Mouse (Mus musculus) spleen, adult 2 months (tissue): ENCODE measurements around the gene Elovl5. TPM values are rescaled to one million over a fixed set of nuclear protein-coding genes. Genes with fewer than 3 reads are reported as not detected.

Experiments
- DNase-seq, 2 experiments: peaks; one replicate each; pipeline versions ENCODE4 v3.0.0 to v3.0.0-alpha.2; 2012 to 2021; ENCODE audit warnings: low spot score in 2 of 2, low read depth in 1 of 2
- H3K27ac ChIP-seq: fragments of 200-500 bp; 2 replicates; pipeline ENCODE4 v1.5.1; 2012; ENCODE audit warnings: low read length, inconsistent platforms; ENCODE audit not compliant: insufficient read depth
- H3K27me3 ChIP-seq: fragments of 200-500 bp; 2 replicates; pipeline ENCODE4 v1.6.1; 2012; ENCODE audit warnings: mild to moderate bottlenecking, moderate library complexity, low read length, inconsistent platforms; ENCODE audit not compliant: control insufficient read depth, insufficient read depth
- H3K36me3 ChIP-seq: fragments of 200-500 bp; 2 replicates; pipeline ENCODE4 v1.6.1; 2012; ENCODE audit warnings: mild to moderate bottlenecking, low read length, inconsistent platforms; ENCODE audit not compliant: control insufficient read depth, insufficient read depth
- H3K4me1 ChIP-seq: fragments of 200-500 bp; 2 replicates; pipeline ENCODE4 v1.6.1; 2011; ENCODE audit warnings: inconsistent platforms; ENCODE audit not compliant: control insufficient read depth, insufficient read depth, insufficient read length
- H3K4me3 ChIP-seq: fragments of 200-500 bp; 2 replicates; pipeline ENCODE4 v1.5.1; 2011; ENCODE audit warnings: mild to moderate bottlenecking, inconsistent platforms; ENCODE audit not compliant: insufficient read depth, insufficient read length; ENCODE audit errors: extremely low read depth
- CTCF ChIP-seq: fragments of 200-500 bp; IDR thresholded peaks from 2 replicates; pipeline ENCODE4 v1.5.1; 2011; ENCODE audit warnings: mild to moderate bottlenecking, inconsistent platforms; ENCODE audit not compliant: insufficient read depth, insufficient read length, insufficient replicate concordance; ENCODE audit errors: extremely low read depth
- POLR2A ChIP-seq: fragments of 200-500 bp; IDR thresholded peaks from 2 replicates; pipeline ENCODE4 v1.6.1; 2011; ENCODE audit warnings: low read depth, low read length, inconsistent platforms
- WGBS: fragments of 180-500 bp; shearing (Covaris S2); methylation state at CpG from one replicate; pipeline ENCODE4 v1.1.7; 2018; 5-methylcytosine and 5-hydroxymethylcytosine counted together
- polyA plus RNA-seq: library from polyadenylated mRNA; depleted of rRNA; stranded (reverse); fragments of >200 nt; gene quantifications from 2 replicates; pipeline ENCODE4 v1.2.3, GENCODE M21; 2012

Elovl5 gene
- polyA plus RNA-seq, 1 experiment = 32.4 TPM

DNA sequence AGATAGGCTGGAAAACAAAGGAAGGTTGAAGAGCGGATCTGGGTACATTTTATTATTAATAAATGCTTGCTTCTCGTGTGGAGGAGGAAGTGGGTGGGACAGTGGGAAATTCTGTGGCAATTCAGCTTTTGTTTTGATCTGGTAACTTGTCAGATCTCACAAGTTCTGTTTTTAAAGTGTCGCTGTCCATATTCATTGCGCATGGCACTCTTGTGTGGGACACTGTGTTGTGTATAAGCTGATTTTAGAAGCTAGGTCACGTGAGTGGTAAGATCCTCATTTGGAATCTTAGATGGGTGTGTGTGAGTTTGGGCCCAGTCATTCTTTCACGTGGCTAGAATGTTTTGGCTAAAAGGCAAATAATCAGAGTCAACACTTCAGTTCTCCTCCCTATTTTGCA is 44.2 kb downstream of the Elovl5 start:
- no peak overlapping the region for H3K4me3 ChIP-seq
- H3K27me3 ChIP-seq = no peaks in the 10 kb centered on the region
- H3K27ac ChIP-seq = no peak overlapping the region
- H3K4me1 ChIP-seq = no peaks in the 10 kb centered on the region; the same call in 1 of the 2 replicates
- peaks cover 10% of the 10 kb centered on the region for H3K36me3 ChIP-seq
- 57% methylated on average over 6 of the region's 6 CpGs for WGBS
- DNase-seq = no peak
- TF ChIP-seq POLR2A = no peak
- no peak for TF ChIP-seq CTCF

DNA sequence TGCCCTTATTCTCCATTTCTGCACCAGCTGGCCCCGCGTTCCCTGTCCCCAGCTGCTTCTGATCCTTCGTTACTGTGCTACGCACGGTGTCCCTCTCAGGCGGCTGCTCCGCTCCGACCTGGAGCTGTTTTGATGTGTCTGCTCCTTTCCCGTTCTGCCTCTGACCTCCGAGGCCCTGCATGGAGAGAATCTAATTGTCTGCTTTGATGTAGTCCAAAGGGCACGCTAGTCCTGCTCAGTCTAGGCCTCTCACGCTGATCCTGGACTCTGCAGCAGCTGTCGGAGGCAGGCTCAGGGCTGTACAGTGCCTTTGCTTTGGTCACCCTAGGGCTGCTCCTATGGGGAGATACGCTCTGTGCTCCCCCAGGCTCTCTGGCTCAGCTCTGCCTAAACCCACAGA is 46.9 kb downstream of the Elovl5 start:
- no peak for DNase-seq
- 98% methylated on average over 14 of the region's 14 CpGs for WGBS

DNA sequence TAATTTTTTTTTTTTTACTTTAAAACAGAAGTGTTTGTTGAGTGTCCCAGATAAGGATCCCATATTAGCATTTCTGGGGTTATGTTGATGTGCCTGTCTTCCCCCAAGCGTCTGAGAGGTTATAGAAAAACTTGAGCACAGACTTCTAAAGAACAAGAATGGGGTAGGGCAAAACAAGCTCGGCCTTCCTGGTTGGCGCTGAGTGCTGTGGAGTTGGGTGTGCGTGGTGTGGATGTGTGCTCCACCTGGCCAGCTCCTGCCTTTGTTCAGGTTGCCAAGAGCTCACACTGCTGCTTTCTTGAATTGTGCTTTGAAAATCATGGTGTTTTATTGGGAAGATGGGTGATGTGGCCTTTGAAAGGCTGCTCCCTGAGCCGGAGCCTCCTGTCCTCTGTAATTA is 48.1 kb downstream of the Elovl5 start:
- TF ChIP-seq CTCF (no peak), POLR2A (no peak)
- H3K27me3 ChIP-seq = no peaks in the 10 kb centered on the region
- H3K4me1 ChIP-seq = no peaks in the 10 kb centered on the region; the same call in 1 of the 2 replicates
- H3K4me3 ChIP-seq = no peak overlapping the region
- peaks cover 6% of the 10 kb centered on the region for H3K36me3 ChIP-seq
- WGBS = 78% methylated on average over 5 of the region's 5 CpGs
- no peak overlapping the region for H3K27ac ChIP-seq
- no peak for DNase-seq

More for the DNA sequence above, 46.9 kb downstream of the Elovl5 start:
- no peaks in the 10 kb centered on the region; the same call in 1 of the 2 replicates for H3K4me1 ChIP-seq
- H3K36me3 ChIP-seq = peaks cover 6% of the 10 kb centered on the region
- H3K27me3 ChIP-seq = no peaks in the 10 kb centered on the region
- no peak overlapping the region for H3K27ac ChIP-seq
- no peak overlapping the region for H3K4me3 ChIP-seq
- no peak for TF ChIP-seq CTCF
- TF ChIP-seq POLR2A = no peak

DNA sequence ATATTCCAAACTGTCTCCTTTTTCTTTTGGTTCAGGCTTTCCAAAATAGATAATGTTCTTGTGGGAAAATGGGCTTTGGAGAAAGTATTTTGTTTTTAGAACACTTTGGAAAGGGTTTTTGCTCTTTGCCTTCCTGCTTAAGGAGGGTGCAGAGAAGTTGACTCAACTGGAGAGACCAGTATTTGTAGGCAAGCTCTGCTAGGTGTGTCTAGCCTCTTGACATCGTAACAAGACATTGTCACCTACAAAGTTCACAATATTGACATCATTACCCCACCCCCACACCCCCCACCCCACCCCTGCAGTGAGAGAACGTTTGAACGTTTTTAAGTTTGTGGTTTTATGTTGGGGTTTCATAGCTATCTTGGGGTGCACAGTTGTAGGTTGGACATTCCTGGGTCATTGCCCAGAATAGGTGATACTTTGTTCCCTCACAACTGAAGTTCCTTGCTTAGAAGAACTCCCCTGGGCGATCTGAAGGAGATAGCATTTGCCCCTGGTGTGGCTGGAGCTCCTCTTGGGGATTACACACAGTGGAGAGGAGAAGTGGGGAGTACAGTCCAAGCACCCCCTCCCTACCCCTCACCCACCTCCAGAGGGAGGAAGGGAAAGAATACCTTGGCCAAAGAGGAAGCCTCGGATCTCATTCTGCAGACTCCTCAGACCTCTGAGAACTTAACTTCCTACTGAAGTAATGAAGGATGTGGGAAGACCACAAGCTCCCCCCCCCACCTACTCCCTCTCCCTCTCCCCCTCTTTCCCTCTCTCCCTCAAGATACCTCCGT is 48.8 kb downstream of the Elovl5 start:
- WGBS = 32% methylated on average over 6 of the region's 6 CpGs
- no peaks in the 10 kb centered on the region for H3K27me3 ChIP-seq
- H3K4me1 ChIP-seq = no peaks in the 10 kb centered on the region; the same call in 1 of the 2 replicates
- H3K27ac ChIP-seq = no peak overlapping the region
- TF ChIP-seq CTCF (no peak), POLR2A (no peak)
- H3K36me3 ChIP-seq = peaks cover 4% of the 10 kb centered on the region; the same call in 1 of the 2 replicates
- no peak for DNase-seq
- H3K4me3 ChIP-seq = no peak overlapping the region

DNA sequence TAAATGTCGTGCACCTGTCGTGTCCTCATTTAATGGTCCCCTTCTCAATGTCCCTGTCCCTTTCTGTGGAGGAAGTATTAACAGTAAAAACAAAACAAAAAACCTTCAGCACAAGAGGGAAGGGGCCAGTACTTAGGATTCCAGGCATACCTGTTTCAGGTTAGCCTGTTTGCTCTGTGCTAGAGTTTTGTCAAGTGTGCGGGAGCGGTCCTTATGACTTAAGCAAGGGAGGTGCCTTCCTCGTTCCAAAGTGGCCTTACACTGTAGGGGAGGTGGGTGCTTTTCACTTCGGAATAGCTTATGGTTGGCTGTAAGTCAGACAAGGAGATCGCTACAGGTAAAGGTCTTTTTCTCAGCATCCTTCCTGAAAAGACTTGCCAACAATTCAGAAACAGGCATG is 49.7 kb downstream of the Elovl5 start:
- Histone ChIP-seq H3K27me3 (no peaks in the 10 kb centered on the region), H3K4me3 (no peak overlapping the region), H3K27ac (no peak overlapping the region), H3K4me1 (no peaks in the 10 kb centered on the region; the same call in 1 of the 2 replicates), H3K36me3 (peaks cover 4% of the 10 kb centered on the region; the same call in 1 of the 2 replicates)
- DNase-seq = no peak
- no peak for TF ChIP-seq POLR2A
- TF ChIP-seq CTCF = no peak
- 93% methylated on average over 7 of the region's 7 CpGs for WGBS

DNA sequence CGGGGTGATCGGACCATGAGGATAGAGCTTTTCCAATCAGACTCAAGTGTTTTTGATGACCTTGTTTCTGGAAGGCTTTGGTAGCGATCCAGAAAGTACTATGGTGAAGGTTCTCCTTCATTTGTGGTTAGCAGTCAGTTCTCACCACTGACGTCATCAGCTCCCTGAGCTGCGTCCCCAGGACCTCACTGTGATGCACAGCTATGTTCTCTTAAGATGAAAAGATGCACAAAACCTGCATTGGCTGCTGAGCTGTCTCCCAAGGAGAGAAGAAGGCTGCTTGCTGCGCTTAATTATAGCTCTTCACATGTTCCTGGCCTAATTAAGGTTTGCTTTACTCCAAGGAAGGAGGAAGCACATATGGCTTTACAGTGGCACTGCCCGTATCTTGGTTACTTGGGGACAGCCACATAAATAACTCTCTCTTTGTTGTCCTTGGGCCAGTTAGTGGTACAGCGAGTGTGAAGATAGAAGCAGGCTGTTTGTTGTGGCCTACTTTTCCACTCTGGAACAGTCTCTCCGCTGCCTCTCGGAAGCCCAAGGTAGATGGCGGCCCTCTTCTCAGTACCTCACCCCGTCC is 50.5 kb downstream of the Elovl5 start:
- H3K4me3 ChIP-seq = no peak overlapping the region
- 93% methylated on average over 12 of the region's 12 CpGs for WGBS
- peaks cover 2% of the 10 kb centered on the region; the same call in 1 of the 2 replicates for H3K36me3 ChIP-seq

More for the DNA sequence above, 50.5 kb downstream of the Elovl5 start:
- no peaks in the 10 kb centered on the region for H3K4me1 ChIP-seq
- H3K27me3 ChIP-seq = no peaks in the 10 kb centered on the region
- no peak overlapping the region for H3K27ac ChIP-seq
- TF ChIP-seq POLR2A (no peak), CTCF (no peak)
- no peak for DNase-seq
